Mouse (Mus musculus): Measurements from ENCODE around the gene Cd300lb.

Cd300lb gene

GRCm38 (mm10) chr11:114883251-114883789 is 50.9 kb downstream of the Cd300lb start:
- no peak for DNase-seq (ENCODE audit: low spot score)

- peak; percentile 23 for DNase-seq (ENCODE audit: low spot score)
These were observed 53.6 kb downstream of the Cd300lb start for GRCm38 (mm10) chr11:114880589-114880988.

DNA sequence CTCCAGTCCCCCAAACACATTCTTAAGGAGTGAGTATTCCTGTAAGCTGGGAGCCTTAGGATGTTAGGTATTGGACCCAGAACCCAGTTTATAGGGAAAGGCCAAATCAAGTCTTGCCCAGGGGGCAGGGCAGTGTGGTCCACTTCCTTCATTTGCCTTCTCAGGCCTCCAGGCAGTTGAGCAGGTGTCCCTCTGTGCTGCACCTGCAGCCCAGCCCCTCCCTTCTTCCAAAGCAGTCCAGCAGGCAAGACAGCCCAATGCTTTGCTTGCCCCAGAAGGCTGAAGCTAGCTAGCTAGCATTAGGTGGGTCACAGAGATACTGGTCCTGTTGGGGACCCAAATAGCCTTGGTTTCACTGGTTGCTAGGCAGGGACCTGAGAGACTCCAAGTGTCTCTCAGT is 54.0 kb downstream of the Cd300lb start:
- no peak for DNase-seq (ENCODE audit: low spot score)

- DNase-seq (ENCODE audit: low spot score) = no peak
These were observed 54.5 kb downstream of the Cd300lb start for GRCm38 (mm10) chr11:114879666-114880065.

DNA sequence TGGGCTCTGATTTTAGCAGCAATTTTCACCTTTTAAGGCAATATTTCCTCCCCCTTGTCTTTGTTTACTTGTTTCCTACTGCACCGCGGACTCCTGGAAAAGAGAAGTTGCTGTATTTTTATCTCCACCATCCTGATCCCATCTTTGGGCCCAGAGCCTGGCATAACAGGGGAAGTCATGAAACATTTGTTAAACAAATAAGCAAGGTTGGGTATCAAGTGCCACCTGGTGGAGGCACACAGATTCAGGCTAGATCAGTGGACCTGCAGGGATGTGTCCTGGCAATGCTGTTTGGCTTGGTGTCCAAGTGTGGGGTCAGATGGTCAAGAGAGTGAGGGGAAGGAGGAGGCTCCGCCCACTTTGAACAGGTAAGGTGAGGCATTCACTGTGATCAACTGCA is 57.0 kb downstream of the Cd300lb start:
- DNase-seq (ENCODE audit: low spot score) = peak; percentile 19

- DNase-seq (ENCODE audit: low spot score) = no peak
These were observed 57.6 kb downstream of the Cd300lb start for GRCm38 (mm10) chr11:114876621-114877020.

DNA sequence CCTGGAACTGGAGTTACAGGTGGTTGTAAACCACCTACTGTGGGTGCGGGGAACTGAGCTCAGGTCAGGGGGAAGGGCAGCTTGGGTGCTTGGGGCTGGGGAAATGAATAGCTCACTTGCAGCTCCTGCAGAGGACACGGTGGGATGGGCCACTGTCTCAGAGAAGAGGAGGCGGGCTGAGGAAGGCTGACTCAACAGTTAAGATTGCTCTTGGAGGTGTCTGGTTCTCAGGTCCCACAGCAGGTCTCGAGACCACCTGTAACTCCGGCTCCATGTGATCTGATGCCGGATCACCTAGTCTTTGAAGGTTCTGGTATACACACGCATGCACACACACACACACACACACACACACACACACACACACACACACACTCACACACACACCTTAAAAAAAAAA is 58.0 kb downstream of the Cd300lb start:
- DNase-seq (ENCODE audit: low spot score) = no peak

DNA sequence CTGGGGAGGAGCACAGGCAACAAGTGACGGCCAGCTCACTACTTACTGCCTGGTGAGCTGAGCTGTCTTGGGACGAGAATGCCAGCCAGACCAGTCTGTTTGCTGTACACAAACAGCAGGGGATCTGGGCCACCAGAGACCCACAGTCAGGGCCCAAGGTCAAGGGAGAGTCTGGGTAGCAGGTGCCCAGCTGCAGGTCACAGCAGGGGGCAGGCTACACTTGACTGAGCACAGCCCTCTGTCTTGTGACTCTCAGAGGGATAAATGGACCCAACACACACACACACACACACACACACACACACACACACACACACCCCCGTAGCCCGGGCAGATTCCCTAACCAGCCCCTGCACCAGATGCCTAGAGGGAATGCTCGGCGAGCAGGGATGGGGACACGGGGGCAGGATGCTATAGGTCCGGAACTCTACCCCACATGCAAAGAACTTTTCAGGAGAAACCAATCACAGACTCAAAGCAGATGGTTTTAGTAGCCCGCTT is 58.8 kb downstream of the Cd300lb start:
- no peak for DNase-seq (ENCODE audit: low spot score)

DNA sequence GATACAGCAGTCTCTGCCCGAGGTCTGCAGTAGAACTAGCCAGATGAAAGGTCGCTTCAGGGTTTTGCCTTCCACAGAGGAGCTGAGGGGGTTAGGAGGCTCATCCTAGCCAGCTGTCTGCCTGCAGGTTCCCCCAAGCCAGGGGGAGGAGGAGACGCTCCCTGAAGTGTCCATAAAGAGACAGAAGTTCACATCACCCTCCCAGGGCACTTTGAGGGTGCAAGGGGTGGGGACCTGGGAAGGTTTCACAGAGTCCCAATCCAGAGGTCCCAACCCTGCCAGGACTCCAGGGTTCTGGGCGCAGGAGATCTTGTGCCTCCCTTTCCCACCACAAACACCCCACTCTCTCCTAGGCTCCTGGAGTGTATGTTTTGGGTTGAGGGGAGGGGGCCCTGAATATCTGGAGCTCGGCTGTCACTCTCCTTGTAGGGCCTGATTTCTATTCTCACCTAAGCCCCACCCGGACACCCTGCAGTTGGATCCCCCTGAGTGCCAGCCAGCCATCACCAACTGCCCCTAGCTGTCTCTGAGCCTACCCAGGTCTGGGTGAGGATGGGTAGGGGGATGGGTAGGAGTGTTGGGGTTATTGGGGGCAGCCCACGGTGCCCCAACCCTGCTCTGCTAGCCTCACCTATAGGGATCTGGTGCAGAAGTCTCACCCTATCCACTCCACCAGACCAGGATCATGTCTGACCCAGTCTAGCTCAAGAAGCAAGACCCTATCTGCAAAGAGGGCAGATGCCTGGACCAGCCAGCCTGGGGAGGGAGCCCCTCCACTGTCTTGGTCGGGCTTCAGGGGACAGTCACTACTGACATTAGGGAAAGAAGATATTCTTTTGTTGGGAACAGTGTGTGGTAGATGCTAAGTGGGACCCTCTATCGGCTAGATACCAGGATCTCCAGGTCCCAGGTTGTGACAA is 59.7 kb downstream of the Cd300lb start:
- no peak for DNase-seq (ENCODE audit: low spot score)

- no peak for DNase-seq (ENCODE audit: low spot score)
These were observed 61.0 kb downstream of the Cd300lb start for GRCm38 (mm10) chr11:114873022-114873817.
